Mouse (Mus musculus) intestine, embryonic 15.5 days (tissue): ENCODE measurements around the gene Csnk1g2. TPM values are rescaled to one million over a fixed set of nuclear protein-coding genes. Genes with fewer than 3 reads are reported as not detected.
A peak's percentile ranks its signal among the peaks of the same experiment; 100 is the strongest.

Source experiments
- ATAC-seq: fragments of 200-750 bp; cut with Nextera tagmentation; 2 replicates; pipeline ENCODE4 v1.8.0; 2017; ENCODE audit warnings: moderate TSS enrichment, moderate library complexity
- H3K27ac ChIP-seq: fragments of 300-500 bp; sonication (generic); 2 replicates; pipeline ENCODE4 v1.5.1; 2015; ENCODE audit warnings: mild to moderate bottlenecking, inconsistent platforms
- H3K27me3 ChIP-seq: fragments of 300-500 bp; sonication (generic); replicated peaks from 2 replicates; pipeline ENCODE4 v1.6.1; 2015; ENCODE audit warnings: inconsistent platforms
- H3K36me3 ChIP-seq: fragments of 300-500 bp; sonication (generic); 2 replicates; pipeline ENCODE4 v1.6.1; 2015; ENCODE audit warnings: inconsistent platforms
- H3K4me1 ChIP-seq: fragments of 300-500 bp; sonication (generic); replicated peaks from 2 replicates; pipeline ENCODE4 v1.6.1; 2015; ENCODE audit warnings: inconsistent platforms
- H3K4me2 ChIP-seq: fragments of 300-500 bp; sonication (generic); replicated peaks from 2 replicates; pipeline ENCODE4 v1.6.1; 2015; ENCODE audit warnings: mild to moderate bottlenecking, inconsistent platforms
- H3K4me3 ChIP-seq: fragments of 300-500 bp; sonication (generic); replicated peaks from 2 replicates; pipeline ENCODE4 v1.5.1; 2015; ENCODE audit warnings: inconsistent platforms
- H3K9ac ChIP-seq: fragments of 300-500 bp; sonication (generic); 2 replicates; pipeline ENCODE4 v1.6.1; 2015; ENCODE audit warnings: inconsistent platforms
- H3K9me3 ChIP-seq: fragments of 300-500 bp; sonication (generic); 2 replicates; pipeline ENCODE4 v1.6.1; 2016; ENCODE audit warnings: inconsistent platforms
- WGBS: fragments of 180-500 bp; shearing (Covaris S2); methylation state at CpG from one replicate; pipeline ENCODE4 v1.1.7; 2015; 5-methylcytosine and 5-hydroxymethylcytosine counted together
- polyA plus RNA-seq: library from polyadenylated mRNA; unstranded; fragments of >200 nt; fragmentation: Nextera tagmentation; extraction: Ambion mirVana; gene quantifications from 2 replicates; pipeline ENCODE4 v1.2.1, GENCODE M21; 2015

Gene Csnk1g2
- polyA plus RNA-seq, 1 experiment from 2014 or later, result 134 TPM

GRCm38 (mm10) chr10:80619465-80620244 lies 3.0 kb upstream of the Csnk1g2 start:
- no peak overlapping the region for H3K27ac ChIP-seq
- no peak overlapping the region for H3K4me2 ChIP-seq
- no peaks in the 10 kb centered on the region for H3K9me3 ChIP-seq
- H3K4me3 ChIP-seq, result no peak overlapping the region
- no peaks in the 10 kb centered on the region for H3K27me3 ChIP-seq
- no peak for ATAC-seq
- WGBS, result 37% methylated on average over 8 of the region's 8 CpGs
- H3K9ac ChIP-seq, result no peak overlapping the region
- H3K36me3 ChIP-seq, result peaks cover 14% of the 10 kb centered on the region
- H3K4me1 ChIP-seq, result peaks cover 18% of the 10 kb centered on the region

GRCm38 (mm10) chr10:80620365-80620764 lies 2.3 kb upstream of the Csnk1g2 start:
- no peak overlapping the region for H3K27ac ChIP-seq
- H3K27me3 ChIP-seq, result no peaks in the 10 kb centered on the region
- no peak overlapping the region for H3K4me2 ChIP-seq
- 85% methylated on average over 9 of the region's 9 CpGs for WGBS
- H3K9ac ChIP-seq, result no peak overlapping the region
- H3K4me3 ChIP-seq, result no peak overlapping the region
- peaks cover 7% of the 10 kb centered on the region; the same call in 1 of the 2 replicates for H3K36me3 ChIP-seq
- peaks cover 24% of the 10 kb centered on the region for H3K4me1 ChIP-seq
- H3K9me3 ChIP-seq, result no peaks in the 10 kb centered on the region
- no peak for ATAC-seq

GRCm38 (mm10) chr10:80620796-80621689 lies 1.6 kb upstream of the Csnk1g2 start:
- no peaks in the 10 kb centered on the region for H3K27me3 ChIP-seq
- H3K27ac ChIP-seq, result peak overlapping the region; percentile 96
- H3K4me3 ChIP-seq, result peak overlapping the region; percentile 88
- peak overlapping the region; percentile 51 for H3K9ac ChIP-seq
- WGBS, result 49% methylated on average over 16 of the region's 16 CpGs
- H3K4me1 ChIP-seq, result peaks cover 29% of the 10 kb centered on the region
- no peak for ATAC-seq
- peak overlapping the region; percentile 77 for H3K4me2 ChIP-seq
- no peaks in the 10 kb centered on the region for H3K9me3 ChIP-seq
- no peaks in the 10 kb centered on the region for H3K36me3 ChIP-seq

GRCm38 (mm10) chr10:80621690-80621939 lies 1.0 kb upstream of the Csnk1g2 start:
- no peak for ATAC-seq
- peak overlapping the region; percentile 51 for H3K9ac ChIP-seq
- H3K36me3 ChIP-seq, result no peaks in the 10 kb centered on the region
- H3K27ac ChIP-seq, result peak overlapping the region; percentile 96
- WGBS, result 1% methylated on average over 9 of the region's 9 CpGs
- peaks cover 35% of the 10 kb centered on the region for H3K4me1 ChIP-seq
- H3K4me3 ChIP-seq, result peak overlapping the region; percentile 88
- H3K4me2 ChIP-seq, result peak overlapping the region; percentile 77
- H3K9me3 ChIP-seq, result no peaks in the 10 kb centered on the region
- no peaks in the 10 kb centered on the region for H3K27me3 ChIP-seq

GRCm38 (mm10) chr10:80621940-80622660 lies 538 bp upstream of the Csnk1g2 start:
- under 1% methylated on average over 64 of the region's 64 CpGs for WGBS

GRCm38 (mm10) chr10:80623457-80624191 lies 986 bp downstream of the Csnk1g2 start:
- peak overlapping the region; percentile 89 for H3K27ac ChIP-seq
- no peak for ATAC-seq
- WGBS, result 9% methylated on average over 15 of the region's 15 CpGs
- H3K4me2 ChIP-seq, result peak overlapping the region; percentile 90
- peak overlapping the region; percentile 88 for H3K4me3 ChIP-seq
- peak overlapping the region; percentile 82 for H3K9ac ChIP-seq
- no peaks in the 10 kb centered on the region for H3K27me3 ChIP-seq
- H3K9me3 ChIP-seq, result no peaks in the 10 kb centered on the region
- no peaks in the 10 kb centered on the region for H3K36me3 ChIP-seq
- peaks cover 49% of the 10 kb centered on the region for H3K4me1 ChIP-seq

More at GRCm38 (mm10) chr10:80621940-80622660, 538 bp upstream of the Csnk1g2 start:
- Histone ChIP-seq H3K4me3 (peak overlapping the region; percentile 88), H3K4me1 (peaks cover 36% of the 10 kb centered on the region), H3K9ac (peak overlapping the region; percentile 82), H3K27me3 (no peaks in the 10 kb centered on the region), H3K27ac (peak overlapping the region; percentile 96), H3K9me3 (no peaks in the 10 kb centered on the region), H3K36me3 (no peaks in the 10 kb centered on the region), H3K4me2 (peak overlapping the region; percentile 77)
- ATAC-seq, result peak; percentile 97

- Histone ChIP-seq H3K9ac (peak overlapping the region; percentile 28; the same call in 1 of the 2 replicates), H3K4me2 (no peak overlapping the region)
- WGBS, result 82% methylated on average over 4 of the region's 4 CpGs
Observed at GRCm38 (mm10) chr10:80625764-80626163, 3.1 kb downstream of the Csnk1g2 start.

GRCm38 (mm10) chr10:80627685-80628084 lies 5.0 kb downstream of the Csnk1g2 start:
- Histone ChIP-seq H3K4me3 (no peak overlapping the region), H3K4me2 (peak overlapping the region; percentile 18), H3K27ac (peak overlapping the region; percentile 15; the same call in 1 of the 2 replicates), H3K9me3 (no peaks in the 10 kb centered on the region), H3K36me3 (peaks cover 3% of the 10 kb centered on the region; the same call in 1 of the 2 replicates), H3K27me3 (no peaks in the 10 kb centered on the region), H3K9ac (no peak overlapping the region), H3K4me1 (peaks cover 50% of the 10 kb centered on the region)
- peak; percentile 57 for ATAC-seq
- WGBS, result 21% methylated on average over 2 of the region's 2 CpGs

More at GRCm38 (mm10) chr10:80625764-80626163, 3.1 kb downstream of the Csnk1g2 start:
- Histone ChIP-seq H3K27me3 (no peaks in the 10 kb centered on the region), H3K4me3 (no peak overlapping the region), H3K27ac (0 out of 2 replicates have a peak overlapping the region, but pooled peaks have one; percentile 34), H3K9me3 (no peaks in the 10 kb centered on the region), H3K4me1 (peaks cover 55% of the 10 kb centered on the region), H3K36me3 (peaks cover 3% of the 10 kb centered on the region; the same call in 1 of the 2 replicates)
- no peak for ATAC-seq

GRCm38 (mm10) chr10:80628925-80629324 lies 6.3 kb downstream of the Csnk1g2 start:
- no peak overlapping the region for H3K4me3 ChIP-seq
- no peak overlapping the region for H3K27ac ChIP-seq
- 86% methylated on average over 9 of the region's 9 CpGs for WGBS
- peaks cover 44% of the 10 kb centered on the region for H3K4me1 ChIP-seq
- no peak overlapping the region for H3K4me2 ChIP-seq
- no peak overlapping the region for H3K9ac ChIP-seq
- peaks cover 4% of the 10 kb centered on the region; the same call in 1 of the 2 replicates for H3K36me3 ChIP-seq
- H3K27me3 ChIP-seq, result no peaks in the 10 kb centered on the region
- no peaks in the 10 kb centered on the region for H3K9me3 ChIP-seq
- no peak for ATAC-seq

- peaks cover 56% of the 10 kb centered on the region for H3K36me3 ChIP-seq
Observed at GRCm38 (mm10) chr10:80635345-80635744, 12.7 kb downstream of the Csnk1g2 start.

GRCm38 (mm10) chr10:80646936-80647335 lies 24.3 kb downstream of the Csnk1g2 start:
- no peak overlapping the region for H3K9ac ChIP-seq
- no peak overlapping the region for H3K4me3 ChIP-seq
- H3K27ac ChIP-seq, result no peak overlapping the region
- H3K4me2 ChIP-seq, result no peak overlapping the region
- no peaks in the 10 kb centered on the region for H3K27me3 ChIP-seq
- peaks cover 40% of the 10 kb centered on the region for H3K36me3 ChIP-seq
- no peaks in the 10 kb centered on the region for H3K4me1 ChIP-seq
- 92% methylated on average over 10 of the region's 10 CpGs for WGBS
- no peak for ATAC-seq
- H3K9me3 ChIP-seq, result no peaks in the 10 kb centered on the region

More at GRCm38 (mm10) chr10:80635345-80635744, 12.7 kb downstream of the Csnk1g2 start:
- no peaks in the 10 kb centered on the region for H3K9me3 ChIP-seq
- H3K4me3 ChIP-seq, result no peak overlapping the region
- 65% methylated on average over 6 of the region's 6 CpGs for WGBS
- no peaks in the 10 kb centered on the region for H3K27me3 ChIP-seq
- no peak overlapping the region for H3K4me2 ChIP-seq
- no peaks in the 10 kb centered on the region for H3K4me1 ChIP-seq
- no peak overlapping the region for H3K9ac ChIP-seq
- H3K27ac ChIP-seq, result no peak overlapping the region
- ATAC-seq, result peak; percentile 15; the same call in 1 of the 2 replicates
